Mouse (Mus musculus) cortical plate, adult 2 months (tissue): ENCODE data around the gene Ostn. TPM values are rescaled to one million over a fixed set of nuclear protein-coding genes. Genes with fewer than 3 reads are reported as not detected.

Source experiments
- H3K27ac ChIP-seq: fragments of 200-500 bp; 2 replicates; pipeline ENCODE4 v1.5.1; 2012; ENCODE audit warnings: low read length, control low read depth, inconsistent platforms; ENCODE audit not compliant: insufficient read depth
- H3K4me1 ChIP-seq: fragments of 200-500 bp; 2 replicates; pipeline ENCODE4 v1.6.1; 2011; ENCODE audit warnings: low read length; ENCODE audit not compliant: control insufficient read depth, insufficient read depth
- H3K4me3 ChIP-seq: fragments of 200-500 bp; 2 replicates; pipeline ENCODE4 v1.5.1; 2011; ENCODE audit warnings: mild to moderate bottlenecking, low read length, control low read depth; ENCODE audit not compliant: insufficient read depth
- CTCF ChIP-seq: fragments of 200-500 bp; IDR thresholded peaks from 2 replicates; pipeline ENCODE4 v1.5.1; 2011; ENCODE audit warnings: mild to moderate bottlenecking, control low read depth, low read length; ENCODE audit not compliant: insufficient read depth; ENCODE audit errors: extremely low read depth
- POLR2A ChIP-seq: fragments of 200-500 bp; IDR thresholded peaks from 2 replicates; pipeline ENCODE4 v1.6.1; 2011; ENCODE audit warnings: mild to moderate bottlenecking, low read length, control low read depth; ENCODE audit not compliant: insufficient read depth; ENCODE audit errors: extremely low read depth
- polyA plus RNA-seq: library from polyadenylated mRNA; depleted of rRNA; stranded (reverse); fragments of >200 nt; gene quantifications from 2 replicates; pipeline ENCODE4 v1.2.3, GENCODE M21; 2012

The Ostn gene
- polyA plus RNA-seq, 1 experiment: 0.21 TPM

DNA sequence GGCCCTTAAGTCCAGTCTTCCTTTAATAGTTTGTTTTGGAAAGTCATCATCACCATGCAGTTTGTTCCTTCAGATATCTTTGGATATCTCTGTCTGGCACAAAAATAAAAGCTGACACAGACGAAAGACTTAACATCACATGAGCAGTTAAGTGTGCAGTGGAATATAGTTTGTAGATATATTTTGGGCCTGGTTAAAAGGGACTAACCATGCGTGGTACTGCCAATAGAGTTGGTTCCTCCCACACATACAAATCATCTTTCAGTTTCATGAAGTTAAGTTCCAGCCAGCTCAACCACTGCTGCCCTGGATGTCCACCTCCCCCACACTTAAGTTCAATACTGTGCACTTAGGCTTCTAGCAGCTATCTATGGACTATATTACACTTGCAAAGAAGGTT lies 47.2 kb downstream of the Ostn start:
- Histone ChIP-seq H3K27ac (no peak overlapping the region), H3K4me1 (no peaks in the 10 kb centered on the region), H3K4me3 (no peak overlapping the region)
- TF ChIP-seq POLR2A (no peak), CTCF (no peak)

DNA sequence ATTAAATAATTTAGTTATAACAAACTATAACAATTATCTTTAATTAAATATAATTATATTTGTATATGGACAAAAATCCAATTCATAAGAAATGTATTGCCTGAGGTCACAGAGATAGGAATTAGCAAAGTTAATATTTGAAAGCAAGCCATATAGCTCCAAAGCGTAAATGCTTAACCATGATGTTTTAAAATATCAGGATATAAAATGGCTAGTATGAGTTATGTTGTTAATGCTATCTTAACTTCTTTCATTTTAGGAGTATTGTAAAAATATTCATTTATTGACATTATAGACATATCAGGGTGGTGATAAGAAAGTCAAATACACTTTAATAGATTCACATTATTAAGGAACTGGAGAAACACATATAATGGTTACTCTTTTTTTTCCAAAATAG lies 52.8 kb downstream of the Ostn start:
- no peak overlapping the region for H3K4me3 ChIP-seq
- H3K27ac ChIP-seq: no peak overlapping the region
- H3K4me1 ChIP-seq: no peaks in the 10 kb centered on the region
- TF ChIP-seq CTCF: no peak
- no peak for TF ChIP-seq POLR2A

- H3K27ac ChIP-seq: no peak within 1 kb of the TSS
- TF ChIP-seq CTCF (no peak), POLR2A (no peak)
- no peaks in the 10 kb centered on the region for H3K4me1 ChIP-seq
- H3K4me3 ChIP-seq: no peak within 1 kb of the TSS
Measured at GRCm38 (mm10) chr16:27370191-27370590, 62.9 kb downstream of the Ostn start, which contains the start of gene Uts2b. Gene Uts2b (minus strand): TSS chr16:27370239.

GRCm38 (mm10) chr16:27370700-27371099 lies 63.4 kb downstream of the Ostn start:
- TF ChIP-seq POLR2A (no peak), CTCF (no peak)
- no peak overlapping the region for H3K27ac ChIP-seq
- H3K4me3 ChIP-seq: no peak overlapping the region
- no peaks in the 10 kb centered on the region for H3K4me1 ChIP-seq

DNA sequence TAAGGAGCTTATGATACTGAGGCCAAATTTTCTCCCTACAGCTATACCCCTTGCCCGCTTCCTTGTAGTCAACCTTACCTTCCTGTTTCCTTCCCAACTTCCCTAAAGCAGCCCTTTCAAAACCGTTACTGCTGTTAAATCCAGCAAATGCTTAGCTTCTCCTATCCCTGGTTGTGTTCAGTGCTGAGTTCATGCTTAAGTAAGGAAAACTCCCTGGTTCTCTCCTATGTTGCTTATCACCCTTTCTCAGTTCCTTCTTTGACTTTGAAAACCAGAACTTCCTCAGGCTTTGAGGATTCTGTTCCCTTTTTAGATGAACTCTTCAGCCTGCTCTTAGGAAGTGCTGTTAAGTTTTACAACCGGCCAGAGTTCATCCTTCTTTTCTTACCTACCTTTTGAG lies 66.8 kb downstream of the Ostn start:
- Histone ChIP-seq H3K27ac (no peak overlapping the region), H3K4me3 (no peak overlapping the region), H3K4me1 (no peaks in the 10 kb centered on the region)
- TF ChIP-seq CTCF (no peak), POLR2A (no peak)

GRCm38 (mm10) chr16:27375318-27375717 lies 68.0 kb downstream of the Ostn start:
- TF ChIP-seq CTCF (no peak), POLR2A (no peak)
- no peak overlapping the region for H3K27ac ChIP-seq
- H3K4me1 ChIP-seq: no peaks in the 10 kb centered on the region
- H3K4me3 ChIP-seq: no peak overlapping the region

GRCm38 (mm10) chr16:27376556-27376955 lies 69.3 kb downstream of the Ostn start:
- no peaks in the 10 kb centered on the region for H3K4me1 ChIP-seq
- no peak overlapping the region for H3K27ac ChIP-seq
- no peak overlapping the region for H3K4me3 ChIP-seq
- no peak for TF ChIP-seq CTCF
- no peak for TF ChIP-seq POLR2A

- TF ChIP-seq POLR2A (no peak), CTCF (no peak)
- H3K4me1 ChIP-seq: no peaks in the 10 kb centered on the region
- H3K4me3 ChIP-seq: no peak overlapping the region
- H3K27ac ChIP-seq: no peak overlapping the region
Measured at GRCm38 (mm10) chr16:27382217-27382616, 74.9 kb downstream of the Ostn start.

- no peak for TF ChIP-seq POLR2A
- TF ChIP-seq CTCF: no peak
- peaks cover 7% of the 10 kb centered on the region; the same call in 1 of the 2 replicates for H3K4me1 ChIP-seq
- H3K27ac ChIP-seq: peak overlapping the region; percentile 62; the same call in 1 of the 2 replicates
- no peak overlapping the region for H3K4me3 ChIP-seq
Measured at GRCm38 (mm10) chr16:27384893-27385603, 77.8 kb downstream of the Ostn start.

- peak overlapping the region; percentile 62 for H3K27ac ChIP-seq
- TF ChIP-seq CTCF (no peak), POLR2A (no peak)
Measured at GRCm38 (mm10) chr16:27385649-27386048, 78.4 kb downstream of the Ostn start.

More at GRCm38 (mm10) chr16:27385649-27386048, 78.4 kb downstream of the Ostn start:
- H3K4me1 ChIP-seq: peaks cover 8% of the 10 kb centered on the region; the same call in 1 of the 2 replicates
- no peak overlapping the region for H3K4me3 ChIP-seq
